Mouse (Mus musculus) olfactory bulb, adult 2 months (tissue): ENCODE data around the gene Zfp853. TPM values are rescaled to one million over a fixed set of nuclear protein-coding genes. Genes with fewer than 3 reads are reported as not detected.

ENCODE experiments used
- H3K27ac ChIP-seq: fragments of 200-500 bp; 2 replicates; pipeline ENCODE4 v1.5.1; 2012; ENCODE audit warnings: low read depth, low read length; ENCODE audit not compliant: insufficient read depth
- H3K4me1 ChIP-seq: fragments of 200-500 bp; 2 replicates; pipeline ENCODE4 v1.6.1; 2012; ENCODE audit warnings: low read length; ENCODE audit not compliant: control insufficient read depth, insufficient read depth
- H3K4me3 ChIP-seq: fragments of 200-500 bp; 2 replicates; pipeline ENCODE4 v1.5.1; 2012; ENCODE audit warnings: mild to moderate bottlenecking, low read depth, low read length, moderate library complexity; ENCODE audit not compliant: insufficient read depth
- CTCF ChIP-seq: fragments of 200-500 bp; IDR thresholded peaks from 2 replicates; pipeline ENCODE4 v1.5.1; 2012; ENCODE audit warnings: low read depth, mild to moderate bottlenecking, low read length, moderate library complexity; ENCODE audit not compliant: insufficient read depth
- POLR2A ChIP-seq: fragments of 200-500 bp; IDR thresholded peaks from 2 replicates; pipeline ENCODE4 v1.6.1; 2012; ENCODE audit warnings: mild to moderate bottlenecking, low read depth, low read length, moderate library complexity; ENCODE audit not compliant: insufficient read depth
- WGBS: fragments of 180-500 bp; shearing (Covaris S2); methylation state at CpG from one replicate; pipeline ENCODE4 v1.1.7; 2018; 5-methylcytosine and 5-hydroxymethylcytosine counted together
- polyA plus RNA-seq: library from polyadenylated mRNA; stranded (reverse); fragments of >200 nt; gene quantifications from 2 replicates; pipeline ENCODE4 v1.2.4, GENCODE M21; 2012; ENCODE audit warnings: low replicate concordance; ENCODE audit not compliant: missing spikeins, insufficient read depth, insufficient read length

Gene Zfp853
- polyA plus RNA-seq, 1 experiment: not detected

DNA sequence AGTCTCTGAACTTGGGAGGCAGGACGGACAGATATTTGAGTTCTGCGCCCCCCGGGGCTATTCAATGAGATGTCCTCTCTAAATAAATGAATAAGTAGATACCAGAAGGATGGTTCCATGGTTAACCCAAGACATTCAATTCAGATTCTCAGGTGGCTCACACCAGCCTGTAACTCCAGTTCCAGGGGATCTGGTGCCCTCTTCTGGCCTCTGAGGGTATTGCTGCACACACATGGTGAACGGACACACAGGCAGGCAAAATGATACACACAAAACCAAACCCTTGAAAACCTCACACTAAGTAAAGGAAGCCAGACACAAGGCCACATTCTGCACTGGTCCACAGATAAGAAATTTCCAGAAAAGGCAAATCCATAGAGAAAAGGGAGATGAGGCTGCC is 6.3 kb upstream of the Zfp853 start:
- WGBS: 88% methylated on average over 4 of the region's 4 CpGs
- TF ChIP-seq CTCF: 0 out of 2 replicates have a peak, but pooled peaks have one; percentile 15
- TF ChIP-seq POLR2A: no peak
- no peak overlapping the region for H3K27ac ChIP-seq
- no peak overlapping the region for H3K4me3 ChIP-seq
- no peaks in the 10 kb centered on the region for H3K4me1 ChIP-seq

GRCm38 (mm10) chr5:143298391-143298790 is 5.0 kb upstream of the Zfp853 start:
- 95% methylated on average over 7 of the region's 7 CpGs for WGBS

GRCm38 (mm10) chr5:143297986-143298385 is 4.6 kb upstream of the Zfp853 start:
- H3K4me1 ChIP-seq: peaks cover 8% of the 10 kb centered on the region
- 76% methylated on average over 9 of the region's 9 CpGs for WGBS
- no peak for TF ChIP-seq CTCF
- TF ChIP-seq POLR2A: no peak
- H3K27ac ChIP-seq: no peak overlapping the region
- no peak overlapping the region for H3K4me3 ChIP-seq

More at GRCm38 (mm10) chr5:143298391-143298790, 5.0 kb upstream of the Zfp853 start:
- TF ChIP-seq CTCF (no peak), POLR2A (no peak)
- Histone ChIP-seq H3K4me1 (peaks cover 6% of the 10 kb centered on the region), H3K4me3 (no peak overlapping the region), H3K27ac (no peak overlapping the region)

GRCm38 (mm10) chr5:143295330-143295729 is 1.9 kb upstream of the Zfp853 start:
- 43% methylated on average over 2 of the region's 2 CpGs for WGBS
- H3K4me3 ChIP-seq: no peak overlapping the region

GRCm38 (mm10) chr5:143294862-143295261 is 1.4 kb upstream of the Zfp853 start:
- H3K4me1 ChIP-seq: peaks cover 15% of the 10 kb centered on the region
- 97% methylated on average over 3 of the region's 3 CpGs for WGBS
- no peak overlapping the region for H3K4me3 ChIP-seq
- H3K27ac ChIP-seq: no peak overlapping the region
- TF ChIP-seq CTCF (no peak), POLR2A (no peak)

More at GRCm38 (mm10) chr5:143295330-143295729, 1.9 kb upstream of the Zfp853 start:
- Histone ChIP-seq H3K4me1 (peaks cover 15% of the 10 kb centered on the region), H3K27ac (no peak overlapping the region)
- TF ChIP-seq POLR2A: no peak
- no peak for TF ChIP-seq CTCF

DNA sequence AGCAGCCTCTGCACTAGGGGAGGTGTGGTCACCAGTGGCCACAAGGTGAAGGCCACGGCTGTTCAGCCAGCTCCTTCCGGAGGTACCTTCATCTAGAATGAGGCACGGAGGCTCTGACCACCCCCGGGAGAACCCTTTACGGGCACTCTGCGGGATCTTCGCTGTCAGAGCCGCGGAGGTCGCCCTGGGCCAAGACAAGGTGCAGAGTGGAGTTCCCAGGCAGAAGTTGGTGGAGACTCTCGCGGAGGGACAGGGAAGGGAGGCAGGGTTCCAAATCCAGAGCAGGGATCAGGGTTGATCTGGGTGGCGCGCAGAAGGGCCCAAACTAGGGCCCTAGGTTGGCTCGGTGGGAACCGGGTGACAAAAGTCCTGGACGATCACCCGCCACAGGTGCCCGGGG is 544 bp downstream of the Zfp853 start:
- H3K4me3 ChIP-seq: peak overlapping the region; percentile 50
- peaks cover 15% of the 10 kb centered on the region for H3K4me1 ChIP-seq
- no peak for TF ChIP-seq POLR2A
- no peak for TF ChIP-seq CTCF
- no peak overlapping the region for H3K27ac ChIP-seq
- 5% methylated on average over 19 of the region's 19 CpGs for WGBS

GRCm38 (mm10) chr5:143289299-143289698 is 4.1 kb downstream of the Zfp853 start:
- Histone ChIP-seq H3K4me1 (peaks cover 16% of the 10 kb centered on the region), H3K27ac (no peak overlapping the region), H3K4me3 (no peak overlapping the region)
- WGBS: 82% methylated on average over 9 of the region's 9 CpGs
- no peak for TF ChIP-seq CTCF
- no peak for TF ChIP-seq POLR2A

DNA sequence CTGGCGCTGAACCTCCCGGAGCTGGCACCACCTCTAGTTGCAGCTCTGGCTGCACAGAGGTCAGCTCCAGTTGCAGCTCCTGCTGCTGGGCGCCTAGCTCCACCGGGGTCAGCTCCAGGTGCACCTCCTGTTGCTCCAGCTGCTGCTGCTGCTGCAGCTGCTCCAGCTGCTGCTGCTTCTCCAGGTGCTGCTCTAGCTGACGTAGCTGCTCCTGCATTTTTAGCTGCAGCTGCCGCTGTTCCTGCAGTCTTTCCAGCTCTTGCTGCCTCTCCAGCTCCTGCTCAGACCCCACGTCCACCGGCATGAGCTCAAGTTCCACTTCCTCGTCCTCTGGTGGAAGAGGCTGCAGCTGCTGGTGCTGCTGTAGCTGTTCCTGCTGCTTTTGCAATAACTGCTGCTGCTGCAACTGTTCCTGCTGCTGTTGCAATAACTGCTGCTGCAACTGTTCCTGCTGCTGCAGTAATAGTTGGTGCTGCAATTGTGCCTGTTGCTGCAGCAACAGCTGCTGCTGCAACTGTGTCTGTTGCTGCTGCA is 5.0 kb downstream of the Zfp853 start:
- 60% methylated on average over 9 of the region's 9 CpGs for WGBS
- H3K4me3 ChIP-seq: no peak overlapping the region
- no peak overlapping the region for H3K27ac ChIP-seq
- peaks cover 11% of the 10 kb centered on the region for H3K4me1 ChIP-seq
- TF ChIP-seq CTCF (no peak), POLR2A (no peak)

GRCm38 (mm10) chr5:143287774-143288328 is 5.6 kb downstream of the Zfp853 start:
- no peak for TF ChIP-seq CTCF
- TF ChIP-seq POLR2A: no peak
- H3K4me1 ChIP-seq: peaks cover 7% of the 10 kb centered on the region
- H3K27ac ChIP-seq: no peak overlapping the region
- 40% methylated on average over 48 of the region's 48 CpGs for WGBS
- H3K4me3 ChIP-seq: peak overlapping the region; percentile 4; the same call in 1 of the 2 replicates
